8 mouse cellular contexts compared by ENCODE assay signal in genomic region chr13:23453362-23453862, GRCm38 (mm10). TPM values are rescaled to one million over a fixed set of nuclear protein-coding genes. Genes with fewer than 3 reads are reported as not detected.
DNase-seq lines count a peak whose midpoint lies in the region; ATAC-seq lines count a peak whose summit lies in the region.

No protein-coding gene starts in this region.

- peak; percentile 80 for ATAC-seq in frontal cortex, adult (ENCODE audit: low TSS enrichment)
- peak; percentile 48 to 60 for ATAC-seq in hematopoietic stem cell, adult 5-6 weeks (replicated peaks in 1 of 2; ENCODE audit: insufficient read depth in 1 of 2, low FRiP score in 2 of 2, low TSS enrichment in 1 of 2, low read depth in 1 of 2, poor library complexity in 2 of 2, severe bottlenecking in 2 of 2)

- peak; percentile 87 for DNase-seq in MN1 (ENCODE audit: low spot score)
- peak; percentile 84 for DNase-seq in cerebellum, adult 8-10 months
- peak; percentile 67 to 80 for DNase-seq in layer of hippocampus, postnatal 10 days (ENCODE audit: low spot score in 2 of 2)
- DNase-seq in lung, postnatal 25 days (ENCODE audit: low spot score) = peak; percentile 87
- peak; percentile 93 for DNase-seq in retina, embryonic 14.5 days (ENCODE audit: low spot score)
- DNase-seq in thymus, postnatal 4 days = peak; percentile 80

RNA-seq across cellular contexts. Expression of gene Btn1a1, which starts 12.3 kb away (rescaled TPM):
- 0.20 TPM in 1 of 2 replicates, not detected in the other for total RNA-seq in hematopoietic stem cell, adult 5-6 weeks (2017)
- not detected for total RNA-seq in layer of hippocampus, postnatal 10 days (2021)

RNA-seq across cellular contexts. Expression of gene Abt1, which starts 29.7 kb away (rescaled TPM):
- 12.5 and 18.7 TPM in 2 replicates for total RNA-seq in hematopoietic stem cell, adult 5-6 weeks (2017)
- total RNA-seq in layer of hippocampus, postnatal 10 days (2021) = 1 to 10 TPM; 7.0 to 7.5 TPM

RNA-seq across cellular contexts. Expression of gene Btn2a2, which starts 35.2 kb away (rescaled TPM):
- total RNA-seq in hematopoietic stem cell, adult 5-6 weeks (2017) = not detected in 2 replicates
- total RNA-seq in layer of hippocampus, postnatal 10 days (2021) = under 1 TPM; 0.53 to 0.58 TPM

Comparison
In these comparisons a context has a peak if more than half of its experiments do, and no peak if none do; other contexts are left out.
1. Peak in every context shown above with its lines: DNase-seq and ATAC-seq.